Mouse (Mus musculus): ENCODE measurements around the gene Rapgef4.

- TF ChIP-seq CTCF (IDR thresholded peaks at IDR 0.05; ENCODE audit: control insufficient read depth, insufficient read depth, insufficient read length) (no peak), MYOG (IDR thresholded peaks at IDR 0.05; ENCODE audit: control insufficient read depth, extremely low read depth, insufficient read length) (no peak), CEBPB (IDR thresholded peaks at IDR 0.05; ENCODE audit: low read depth) (no peak)
These were observed 314.0 kb downstream of the Rapgef4 start for GRCm38 (mm10) chr2:72294994-72295393.
